Mouse (Mus musculus) heart, postnatal 0 days (tissue): ENCODE results near the gene Gm45837.

Experiments used
- CTCF ChIP-seq: IDR thresholded peaks from 2 replicates; pipeline ENCODE4 v1.5.1; 2016; ENCODE audit warnings: antibody characterized with exemption, control low read depth, low read depth
- EP300 ChIP-seq: IDR thresholded peaks from 2 replicates; pipeline ENCODE4 v1.6.1; 2016; ENCODE audit warnings: antibody characterized with exemption, low read depth

DNA sequence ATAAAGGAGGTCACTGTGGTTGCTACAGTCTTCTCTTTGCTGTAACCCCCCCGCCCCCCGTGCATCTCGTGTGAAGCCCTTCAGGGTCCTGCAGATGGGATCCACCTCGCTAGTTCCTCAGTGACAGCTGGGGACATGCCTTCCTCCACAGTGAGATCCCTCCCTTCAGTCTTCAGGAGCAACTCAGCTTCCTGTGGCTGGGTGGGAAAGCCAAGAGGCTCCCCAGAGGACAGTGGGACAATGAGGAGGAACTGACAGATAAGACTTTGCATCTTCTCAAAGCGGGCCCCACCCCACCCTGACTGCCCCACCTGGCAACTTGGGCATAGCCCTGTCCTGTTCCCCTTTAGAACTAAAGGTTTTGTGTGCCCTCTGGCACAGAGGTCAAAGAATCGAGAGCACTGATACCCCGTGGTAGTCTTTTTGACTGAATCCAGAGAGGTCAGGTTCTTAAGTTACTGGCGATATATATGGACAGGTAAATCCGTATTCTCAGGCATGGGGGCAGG, 48.7 kb downstream of the Gm45837 start:
- TF ChIP-seq CTCF = no peak
- no peak for TF ChIP-seq EP300
